Mouse (Mus musculus): ENCODE results near the gene Has3. TPM values are rescaled to one million over a fixed set of nuclear protein-coding genes. Genes with fewer than 3 reads are reported as not detected.
"Not testable (repeated sequence)": the region's sequence is repeated elsewhere in the genome, so short reads cannot be mapped to it uniquely, and the experiment has no call there.

The Has3 gene
- polyA plus RNA-seq, 1 experiment from 2014 or later: 0.25 TPM

GRCm38 (mm10) chr8:106925446-106925845 lies 55.4 kb downstream of the Has3 start:
- Histone ChIP-seq H3K4me1 (peaks cover 4% of the 10 kb centered on the region; the same call in 1 of the 2 replicates), H3K27ac (no peak overlapping the region), H3K36me3 (peaks cover 31% of the 10 kb centered on the region), H3K27me3 (ENCODE audit: insufficient read depth, poor library complexity, severe bottlenecking) (no peaks in the 10 kb centered on the region), H3K4me3 (no peak overlapping the region), H3K9me3 (no peaks in the 10 kb centered on the region)
- 90% methylated on average over 4 of the region's 4 CpGs for WGBS
- no peak for DNase-seq (ENCODE audit: low spot score)

GRCm38 (mm10) chr8:106927247-106927646 lies 57.2 kb downstream of the Has3 start:
- H3K4me1 ChIP-seq: peaks cover 5% of the 10 kb centered on the region; the same call in 1 of the 2 replicates
- DNase-seq (ENCODE audit: low spot score): no peak
- H3K36me3 ChIP-seq: peaks cover 14% of the 10 kb centered on the region
- no peaks in the 10 kb centered on the region for H3K27me3 ChIP-seq (ENCODE audit: insufficient read depth, poor library complexity, severe bottlenecking)
- H3K4me3 ChIP-seq: no peak overlapping the region
- 48% methylated on average over 4 of the region's 4 CpGs for WGBS
- H3K9me3 ChIP-seq: no peaks in the 10 kb centered on the region
- no peak overlapping the region for H3K27ac ChIP-seq

- H3K27ac ChIP-seq; H3K27me3 ChIP-seq (ENCODE audit: insufficient read depth, poor library complexity, severe bottlenecking); H3K9me3 ChIP-seq; H3K36me3 ChIP-seq; DNase-seq (ENCODE audit: low spot score); H3K4me3 ChIP-seq: not testable (repeated sequence)
- peaks cover 10% of the 10 kb centered on the region for H3K4me1 ChIP-seq
- WGBS: 90% methylated on average over 11 of the region's 11 CpGs
Measured at GRCm38 (mm10) chr8:106928182-106928581, 58.1 kb downstream of the Has3 start.

- Histone ChIP-seq H3K27me3 (ENCODE audit: insufficient read depth, poor library complexity, severe bottlenecking) (no peaks in the 10 kb centered on the region), H3K9me3 (no peaks in the 10 kb centered on the region), H3K4me1 (peaks cover 10% of the 10 kb centered on the region), H3K27ac (0 out of 2 replicates have a peak overlapping the region, but pooled peaks have one; percentile 31), H3K4me3 (no peak overlapping the region), H3K36me3 (no peaks in the 10 kb centered on the region)
- WGBS: 76% methylated on average over 6 of the region's 6 CpGs
- no peak for DNase-seq (ENCODE audit: low spot score)
Measured at GRCm38 (mm10) chr8:106929155-106929913, 59.3 kb downstream of the Has3 start.

- H3K27ac ChIP-seq: no peak overlapping the region
- WGBS: 82% methylated on average over 5 of the region's 5 CpGs
- DNase-seq (ENCODE audit: low spot score): no peak
Measured at GRCm38 (mm10) chr8:106929921-106930320, 59.9 kb downstream of the Has3 start.

GRCm38 (mm10) chr8:106932376-106933065 lies 62.5 kb downstream of the Has3 start:
- no peak for DNase-seq (ENCODE audit: low spot score)
- no peaks in the 10 kb centered on the region for H3K9me3 ChIP-seq
- WGBS: 16% methylated on average over 22 of the region's 22 CpGs
- no peaks in the 10 kb centered on the region for H3K27me3 ChIP-seq (ENCODE audit: insufficient read depth, poor library complexity, severe bottlenecking)
- H3K27ac ChIP-seq: peak overlapping the region; percentile 75; the same call in 1 of the 2 replicates
- H3K4me3 ChIP-seq: peak overlapping the region; percentile 50
- H3K36me3 ChIP-seq: no peaks in the 10 kb centered on the region
- H3K4me1 ChIP-seq: peaks cover 18% of the 10 kb centered on the region

More at GRCm38 (mm10) chr8:106929921-106930320, 59.9 kb downstream of the Has3 start:
- Histone ChIP-seq H3K27me3 (ENCODE audit: insufficient read depth, poor library complexity, severe bottlenecking) (no peaks in the 10 kb centered on the region), H3K4me3 (no peak overlapping the region), H3K4me1 (peaks cover 6% of the 10 kb centered on the region), H3K36me3 (no peaks in the 10 kb centered on the region), H3K9me3 (no peaks in the 10 kb centered on the region)

GRCm38 (mm10) chr8:106933506-106934143 lies 63.6 kb downstream of the Has3 start:
- no peaks in the 10 kb centered on the region for H3K27me3 ChIP-seq (ENCODE audit: insufficient read depth, poor library complexity, severe bottlenecking)
- no peak overlapping the region for H3K27ac ChIP-seq
- no peaks in the 10 kb centered on the region for H3K9me3 ChIP-seq
- H3K4me3 ChIP-seq: no peak overlapping the region
- no peak for DNase-seq (ENCODE audit: low spot score)
- WGBS: 77% methylated on average over 4 of the region's 4 CpGs
- no peaks in the 10 kb centered on the region for H3K36me3 ChIP-seq
- peaks cover 21% of the 10 kb centered on the region for H3K4me1 ChIP-seq

Other genes starting within 250 kb of the Has3 start
- gene Tango6, start 187.2 kb upstream of the Has3 start, polyA plus RNA-seq (2016; fragmentation: Nextera tagmentation; extraction: Ambion mirVana): 10.5 and 10.9 TPM in 2 replicates
- 61.5 and 79.9 TPM in 2 replicates for gene Utp4, start 23.4 kb downstream of the Has3 start, polyA plus RNA-seq (2016; fragmentation: Nextera tagmentation; extraction: Ambion mirVana)
- gene Sntb2, start 65.5 kb downstream of the Has3 start, polyA plus RNA-seq (2016; fragmentation: Nextera tagmentation; extraction: Ambion mirVana): 8.7 and 9.8 TPM in 2 replicates
- gene Vps4a, start 161.0 kb downstream of the Has3 start, polyA plus RNA-seq (2016; fragmentation: Nextera tagmentation; extraction: Ambion mirVana): 52.3 and 52.8 TPM in 2 replicates
- gene Pdf, start 178.4 kb downstream of the Has3 start, polyA plus RNA-seq (2016; fragmentation: Nextera tagmentation; extraction: Ambion mirVana): 52.5 and 53.1 TPM in 2 replicates
- gene Cog8, start 186.4 kb downstream of the Has3 start, polyA plus RNA-seq (2016; fragmentation: Nextera tagmentation; extraction: Ambion mirVana): 34.4 and 40.3 TPM in 2 replicates
- 77.8 and 100 TPM in 2 replicates for gene Nip7, start 186.6 kb downstream of the Has3 start, polyA plus RNA-seq (2016; fragmentation: Nextera tagmentation; extraction: Ambion mirVana)
- 1.7 TPM in 1 of 2 replicates, not detected in the other for gene Tmed6, start 195.4 kb downstream of the Has3 start, polyA plus RNA-seq (2016; fragmentation: Nextera tagmentation; extraction: Ambion mirVana)
- 9.9 and 13.0 TPM in 2 replicates for gene Terf2, start 226.3 kb downstream of the Has3 start, polyA plus RNA-seq (2016; fragmentation: Nextera tagmentation; extraction: Ambion mirVana)

Measured in heart, embryonic 10.5 days (tissue).